Mouse (Mus musculus) monocyte, adult 59 days (primary cell): Measurements from ENCODE around the gene Urah. TPM values are rescaled to one million over a fixed set of nuclear protein-coding genes. Genes with fewer than 3 reads are reported as not detected.

ENCODE experiments used
- total RNA-seq, 2 experiments: library from RNA; stranded (reverse); gene quantifications; one replicate each; pipeline ENCODE4 v1.2.4; 2023

Urah gene
- not detected for total RNA-seq

DNA sequence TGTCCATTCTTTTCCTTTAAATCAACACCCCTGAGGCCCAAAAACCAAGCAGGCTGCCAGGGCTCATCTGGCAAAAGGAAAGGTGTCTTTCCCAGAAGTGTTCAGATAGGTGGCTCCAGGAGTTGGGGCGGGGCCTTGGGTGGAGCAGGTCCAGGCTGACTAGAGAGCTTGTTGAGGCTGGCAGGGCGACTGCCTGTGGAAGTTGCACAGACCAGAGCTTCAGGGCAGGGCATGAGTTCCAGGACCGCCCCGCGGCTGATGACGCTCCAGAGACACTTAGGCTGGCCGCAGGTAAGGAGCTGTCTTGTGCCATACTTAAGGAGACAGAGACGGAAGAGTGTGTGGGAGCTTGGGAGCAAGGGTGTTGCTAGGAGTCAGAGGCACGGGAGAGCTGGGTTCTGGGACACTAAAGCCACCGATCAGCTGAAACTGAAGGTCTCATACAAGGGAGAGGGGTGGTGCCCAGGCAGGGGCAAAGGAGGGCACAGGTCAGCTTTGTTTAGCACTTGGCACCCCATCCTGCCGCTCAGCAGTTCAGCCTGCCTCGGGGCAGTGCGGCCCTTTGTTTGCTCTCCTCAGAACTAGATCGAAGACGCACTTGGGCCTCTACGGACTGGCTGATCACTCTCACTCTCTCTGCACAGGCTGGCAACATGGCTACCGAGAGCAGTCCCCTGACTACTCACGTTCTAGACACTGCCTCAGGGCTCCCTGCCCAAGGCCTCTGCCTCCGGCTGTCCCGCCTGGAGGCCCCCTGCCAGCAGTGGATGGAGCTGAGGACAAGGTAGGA, at the start of gene Urah:
Gene Urah, plus strand, starts transcription at position 51 of the 790 bp plus-strand sequence.

DNA sequence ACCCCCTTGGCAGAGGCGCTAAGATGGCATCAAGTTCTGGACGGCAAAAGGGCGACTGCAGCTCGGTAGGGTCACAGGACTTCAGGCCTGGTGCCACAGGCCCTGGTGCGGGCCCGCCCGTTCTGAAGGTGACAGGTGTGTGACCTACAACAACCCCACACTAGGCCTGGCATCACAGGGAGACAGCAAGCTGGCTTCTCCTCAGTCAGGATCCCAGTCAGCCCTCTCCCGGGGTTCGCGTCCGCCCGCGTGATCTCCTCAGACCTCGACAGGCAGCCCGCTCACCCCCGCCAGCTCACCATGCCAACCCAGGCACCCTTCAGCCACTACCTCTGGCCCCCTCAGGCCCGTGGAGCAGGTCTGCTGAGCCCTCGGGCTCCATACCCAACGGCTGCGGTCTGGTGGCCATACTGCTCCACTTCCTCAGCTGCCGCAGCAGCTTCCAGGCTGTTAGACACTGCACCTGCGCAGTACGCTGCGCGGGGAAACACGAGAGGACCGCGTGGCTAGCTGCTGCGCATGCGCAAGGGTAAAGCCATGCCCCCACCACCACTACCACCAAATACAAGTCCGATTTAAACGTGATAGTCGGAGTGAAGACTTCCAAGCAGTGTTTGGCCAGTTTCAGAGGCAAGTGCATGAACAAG, 47.3 kb upstream of the Urah start, which contains the start of gene Syce1:
Gene Syce1, minus strand, starts transcription at position 447 of the 647 bp plus-strand sequence.

DNA sequence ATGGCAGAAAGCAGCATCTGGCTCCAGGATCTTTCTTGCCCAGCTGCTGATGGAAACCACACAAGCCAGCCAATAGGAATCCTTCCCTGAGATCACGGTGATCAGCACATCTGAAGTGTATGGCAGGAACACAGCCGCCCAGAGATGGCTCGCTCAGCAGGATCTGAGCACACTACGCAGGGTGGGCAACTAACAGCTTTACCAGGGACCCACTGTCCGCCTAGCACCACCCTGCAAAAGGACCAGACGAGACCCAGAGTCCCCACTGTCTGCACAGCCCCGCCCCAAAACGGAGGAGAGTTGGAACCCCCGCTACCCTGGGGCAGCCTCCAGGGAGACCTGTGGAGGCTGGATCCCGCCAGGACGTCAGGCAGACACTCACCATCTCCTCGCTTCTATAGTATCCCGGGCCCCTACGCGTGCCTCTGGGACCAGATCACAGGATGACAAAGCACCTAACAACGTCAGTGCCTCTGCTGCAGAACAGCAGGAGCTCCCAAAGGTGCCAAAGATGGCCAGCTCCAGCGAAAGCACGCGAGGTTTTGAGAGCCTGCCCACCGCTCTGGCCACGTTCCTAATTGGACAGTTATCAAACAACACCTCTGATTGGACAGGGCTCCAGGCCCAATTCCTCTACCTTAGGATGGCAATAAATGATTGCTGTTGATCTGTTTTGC, 13.0 kb upstream of the Urah start, which contains the start of gene Zfp941:
Gene Zfp941, minus strand, starts transcription at position 526 of the 677 bp plus-strand sequence.

DNA sequence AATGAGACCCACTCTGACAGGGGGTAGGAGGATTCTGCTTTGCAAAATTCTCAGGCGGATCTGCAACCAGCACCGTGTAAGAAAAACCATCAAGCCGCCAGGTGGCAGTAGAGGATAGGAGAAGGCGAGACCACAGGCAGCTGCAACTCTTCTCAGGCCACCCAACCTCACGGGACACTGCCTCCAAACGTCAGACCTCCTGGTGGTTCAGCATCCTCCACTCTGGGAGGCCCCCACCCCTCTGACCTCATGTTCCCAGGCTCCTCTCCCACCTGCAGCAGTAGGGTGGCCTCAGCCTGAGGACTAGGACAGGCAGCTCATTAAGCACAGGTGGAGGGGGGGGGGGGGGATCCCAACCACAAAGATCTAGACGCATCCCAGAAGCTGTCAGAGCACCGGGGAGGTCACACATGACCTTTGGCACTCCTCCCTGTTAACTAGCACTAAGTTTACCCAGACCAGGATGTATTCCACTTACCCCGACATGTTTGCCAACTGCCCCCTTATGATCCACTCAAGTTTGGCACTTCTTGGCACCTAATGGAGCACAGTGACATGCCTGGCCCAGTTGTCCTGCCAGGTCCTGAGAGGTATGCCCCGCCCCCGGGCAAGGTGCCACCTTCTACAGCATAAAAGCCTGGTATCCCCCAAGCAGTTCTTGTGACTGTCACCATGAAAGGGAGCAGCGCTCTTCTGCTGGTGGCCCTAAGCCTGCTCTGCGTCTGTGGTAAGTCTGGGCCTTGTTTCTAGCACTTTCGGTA, 10.3 kb downstream of the Urah start, which contains the start of gene Scgb1c1:
Gene Scgb1c1, plus strand, starts transcription at position 643 of the 761 bp plus-strand sequence.

DNA sequence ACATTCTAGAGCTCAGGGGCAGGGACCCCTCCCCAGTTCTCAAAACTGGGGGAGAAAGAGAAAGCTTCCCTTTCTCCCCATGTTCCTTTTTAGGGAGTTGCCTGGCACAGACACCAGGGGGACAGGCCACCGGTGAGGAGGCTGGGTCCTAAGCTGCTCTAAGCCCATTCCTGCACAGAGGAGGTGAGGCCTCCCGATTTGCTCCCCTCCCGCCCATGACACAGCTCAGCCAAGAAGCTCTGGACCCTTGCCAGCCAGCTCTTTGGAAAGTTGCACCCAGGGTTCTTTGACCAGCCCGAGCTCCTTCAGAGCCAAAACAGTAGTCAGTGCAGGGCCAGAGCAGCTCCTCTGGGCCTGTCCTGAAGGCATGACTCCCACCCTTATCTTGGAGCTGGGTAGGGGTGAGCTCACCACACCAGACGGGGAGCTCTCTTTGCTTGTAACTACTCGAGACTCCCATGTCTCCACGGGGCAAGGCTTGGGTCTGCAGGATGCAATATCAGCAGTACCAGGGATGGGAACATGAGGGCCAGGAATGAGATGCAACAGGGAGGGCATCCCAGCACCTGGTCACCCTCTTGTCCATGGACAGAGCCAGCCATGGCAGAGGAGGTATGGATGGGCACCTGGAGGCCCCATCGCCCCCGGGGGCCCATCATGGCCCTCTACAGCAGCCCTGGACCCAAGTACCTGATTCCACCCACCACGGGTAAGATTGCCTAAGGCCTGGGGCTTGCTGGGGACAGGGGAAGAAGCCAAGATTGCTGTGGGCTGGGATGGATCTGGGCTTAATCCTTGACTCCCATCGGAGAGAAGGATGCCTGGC, 13.2 kb downstream of the Urah start, which contains the start of gene Odf3:
Gene Odf3, plus strand, starts transcription at position 51 of the 826 bp plus-strand sequence.

DNA sequence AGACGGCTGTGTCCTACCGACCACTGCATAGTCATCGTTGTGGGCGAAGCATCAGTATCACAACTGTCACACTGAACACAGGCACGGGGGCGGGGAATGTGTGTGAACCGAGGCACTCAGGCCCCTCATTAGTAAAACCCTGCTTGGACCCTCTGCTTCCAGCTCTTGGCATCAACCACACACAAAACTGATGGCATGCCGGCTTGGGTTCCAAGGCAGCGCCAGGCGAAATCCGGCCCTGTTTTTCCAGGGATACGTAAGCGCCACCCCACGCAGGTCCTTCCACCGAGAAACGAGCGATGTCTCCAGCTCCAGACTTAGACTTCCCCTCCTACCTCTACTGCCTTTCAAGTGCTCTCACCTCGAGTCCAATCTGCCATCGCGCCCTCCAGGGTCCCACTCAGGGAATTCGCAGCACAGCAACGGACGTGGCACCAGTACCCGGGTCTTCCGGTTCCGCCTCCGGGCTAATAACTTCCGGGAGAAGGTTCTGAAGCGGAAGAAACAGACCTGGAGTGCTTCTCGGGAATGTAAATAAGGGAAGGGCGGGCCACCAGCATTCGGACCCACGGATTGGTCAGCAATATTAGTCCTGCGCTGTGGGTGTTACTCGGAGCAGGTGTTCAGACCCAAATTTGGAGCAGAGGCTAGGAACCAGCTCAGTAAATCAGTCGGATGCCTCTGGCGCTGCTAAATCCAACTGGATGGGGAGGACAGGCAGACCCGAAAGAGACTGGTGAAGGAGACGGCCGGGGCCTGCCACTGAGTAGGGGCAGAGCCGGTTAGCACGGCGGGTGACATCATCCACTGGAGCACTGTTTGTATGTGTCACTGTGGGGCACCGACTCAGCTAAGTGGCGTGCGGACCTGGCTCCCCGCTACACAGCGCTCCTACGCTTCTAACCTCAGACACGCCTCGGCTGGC, 21.3 kb downstream of the Urah start, which contains the start of gene Gm45785:
Gene Gm45785, minus strand, starts transcription at position 472 of the 925 bp plus-strand sequence.

DNA sequence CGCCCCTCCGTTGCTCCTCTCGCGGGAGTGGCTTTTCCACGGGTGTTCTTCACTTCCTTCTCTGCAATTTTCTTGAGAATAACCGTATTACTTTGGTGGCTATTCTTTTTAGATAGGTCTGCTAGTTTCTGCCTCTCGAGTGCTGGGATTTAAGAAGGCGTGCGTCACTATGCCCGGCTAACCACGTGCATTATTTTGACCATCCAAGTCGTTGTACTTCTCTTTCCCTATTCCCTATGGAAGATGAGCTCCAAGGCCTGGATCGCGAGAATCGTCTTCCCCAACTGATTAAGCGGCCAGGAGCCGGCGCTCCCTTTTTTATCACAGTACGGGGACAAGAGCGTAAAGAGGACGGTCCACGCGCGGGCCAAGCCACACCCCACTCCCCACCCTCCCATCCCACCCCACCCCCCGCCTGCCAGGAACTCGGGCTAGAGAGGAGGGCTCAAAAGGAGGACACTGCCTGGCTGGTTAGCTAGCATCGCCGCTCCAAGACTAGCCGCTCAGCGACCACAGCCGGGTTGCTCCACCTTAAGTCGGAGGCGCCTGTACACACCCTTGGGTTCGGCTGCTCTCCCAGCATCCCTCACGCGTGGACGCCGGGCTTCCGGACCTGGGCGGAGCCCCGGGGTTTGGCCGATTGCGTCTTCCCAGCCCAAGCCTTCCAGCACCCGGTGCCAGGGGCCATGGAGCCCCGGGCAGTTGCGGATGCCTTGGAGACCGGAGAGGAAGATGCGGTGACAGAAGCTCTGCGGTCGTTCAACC, 22.1 kb downstream of the Urah start, which contains the start of gene Ric8a:
Gene Ric8a, plus strand, starts transcription at position 173 of the 765 bp plus-strand sequence.

DNA sequence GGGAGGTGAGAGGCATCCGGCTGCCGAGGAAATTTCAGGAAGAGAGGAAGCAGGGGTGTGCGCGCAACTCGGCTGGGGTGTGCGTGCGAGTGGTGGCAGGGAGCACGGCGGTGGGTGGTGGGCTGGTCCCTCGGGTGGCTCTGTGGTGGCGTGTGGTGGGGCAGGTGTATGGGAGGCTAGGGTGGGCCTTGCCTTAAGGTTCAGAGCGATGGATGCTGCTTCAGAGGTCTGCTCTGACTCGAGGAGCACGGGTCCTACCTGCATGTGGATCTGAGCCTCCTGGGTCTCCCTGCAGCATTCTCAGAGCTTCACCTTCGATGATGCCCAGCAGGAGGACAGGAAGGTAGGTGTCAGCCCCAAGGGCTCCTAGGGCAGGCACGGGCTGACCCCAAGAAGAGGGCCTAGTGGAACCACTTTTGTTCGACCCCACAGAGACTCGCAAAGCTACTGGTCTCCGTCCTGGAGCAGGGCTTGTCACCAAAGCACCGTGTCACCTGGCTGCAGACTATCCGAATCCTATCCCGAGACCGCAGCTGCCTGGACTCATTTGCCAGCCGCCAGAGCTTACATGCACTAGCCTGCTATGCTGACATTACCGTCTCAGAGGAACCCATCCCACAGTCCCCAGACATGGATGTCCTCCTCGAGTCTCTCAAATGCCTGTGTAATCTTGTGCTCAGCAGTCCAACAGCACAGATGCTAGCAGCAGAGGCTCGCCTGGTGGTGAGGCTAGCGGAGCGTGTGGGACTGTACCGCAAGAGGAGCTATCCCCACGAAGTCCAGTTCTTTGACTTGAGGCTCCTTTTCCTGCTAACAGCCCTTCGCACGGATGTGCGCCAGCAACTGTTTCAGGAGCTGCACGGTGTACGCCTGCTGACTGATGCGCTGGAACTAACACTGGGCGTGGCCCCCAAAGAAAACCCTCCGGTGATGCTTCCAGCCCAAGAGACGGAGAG, 23.0 kb downstream of the Urah start, which contains the start of gene Bet1l:
Gene Bet1l, minus strand, starts transcription at position 28 of the 956 bp plus-strand sequence.

DNA sequence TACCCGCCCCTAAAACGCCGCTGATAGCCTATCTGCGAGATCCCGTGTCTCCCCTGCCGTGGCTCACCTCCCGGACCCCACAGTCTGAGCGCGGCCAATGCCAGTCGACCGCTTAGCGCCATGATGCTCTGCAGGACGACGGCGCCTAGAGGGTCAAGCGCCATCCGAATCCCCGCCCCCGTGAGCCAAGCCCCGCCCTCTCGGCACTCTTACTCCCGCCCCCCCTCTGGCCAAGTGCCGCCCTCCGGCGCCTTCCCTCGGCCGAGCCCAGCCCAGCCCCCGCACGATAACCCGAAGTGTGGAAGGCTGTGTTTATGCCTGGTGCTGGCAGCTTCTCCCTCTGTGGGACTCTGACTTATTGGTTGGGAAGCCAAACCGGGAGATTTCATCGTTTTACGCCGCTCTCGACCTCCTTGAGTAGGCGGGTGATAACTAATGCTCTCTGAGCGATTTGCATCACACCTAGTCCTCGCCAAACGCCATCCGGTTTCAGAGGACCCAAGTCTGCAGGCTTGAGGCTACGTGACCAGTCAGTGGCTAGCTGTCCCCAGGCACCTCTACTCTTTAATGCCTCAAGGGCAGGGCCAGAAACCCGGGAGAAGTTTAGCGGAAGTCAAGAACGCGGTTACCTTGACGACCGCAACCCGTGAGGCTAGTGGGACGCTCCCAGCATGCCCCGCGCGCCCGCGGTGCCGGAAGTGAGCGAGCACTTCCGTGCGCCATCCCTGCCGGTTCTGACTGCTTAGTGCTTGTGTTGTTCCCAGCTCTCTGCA, 47.1 kb downstream of the Urah start, which contains the start of the genes Psmd13 and Sirt3:
Gene Psmd13, plus strand, starts transcription at position 273 of the 773 bp plus-strand sequence.
Gene Sirt3, minus strand, starts transcription at position 614 of the 773 bp plus-strand sequence.

Other genes with a start within 250 kb of the Urah start
- not detected for gene Olfr46, start 233.7 kb upstream of the Urah start, total RNA-seq
- gene Olfr61, start 206.0 kb upstream of the Urah start, total RNA-seq = not detected
- gene Olfr53, start 188.6 kb upstream of the Urah start, total RNA-seq = not detected
- not detected for gene Olfr539, start 175.1 kb upstream of the Urah start, total RNA-seq
- gene Olfr45, start 153.1 kb upstream of the Urah start, total RNA-seq = not detected
- not detected for gene Olfr541, start 137.8 kb upstream of the Urah start, total RNA-seq
- not detected for gene Cyp2e1, start 71.3 kb upstream of the Urah start, total RNA-seq
- not detected for gene Syce1, start 47.2 kb upstream of the Urah start, total RNA-seq
- gene Zfp941, start 12.8 kb upstream of the Urah start, total RNA-seq = under 1 TPM in 1 of 2 experiments, not detected in 1; 0.16 TPM
- gene Scgb1c1, start 10.5 kb downstream of the Urah start, total RNA-seq = not detected
- gene Odf3, start 12.8 kb downstream of the Urah start, total RNA-seq = not detected
- not detected for gene Gm45785, start 21.3 kb downstream of the Urah start, total RNA-seq
- 100 to 1,000 TPM in 1 of 2 experiments, 10 to 100 TPM in 1; 99.0 to 111 TPM for gene Ric8a, start 21.9 kb downstream of the Urah start, total RNA-seq
- gene Bet1l, start 22.6 kb downstream of the Urah start, total RNA-seq = 10 to 100 TPM; 20.9 to 27.1 TPM
- 10 to 100 TPM; 75.0 to 81.5 TPM for gene Psmd13, start 47.0 kb downstream of the Urah start, total RNA-seq
- 10 to 100 TPM; 11.4 to 16.2 TPM for gene Sirt3, start 47.3 kb downstream of the Urah start, total RNA-seq
- not detected for gene Cox8b, start 65.4 kb downstream of the Urah start, total RNA-seq
- not detected for gene Nlrp6, start 85.9 kb downstream of the Urah start, total RNA-seq
- gene Pgghg, start 106.4 kb downstream of the Urah start, total RNA-seq = 10 to 100 TPM; 21.1 to 25.3 TPM
- 1 to 10 TPM; 3.9 to 6.1 TPM for gene Ifitm5, start 115.3 kb downstream of the Urah start, total RNA-seq
- gene Gm45717, start 120.9 kb downstream of the Urah start, total RNA-seq = not detected
- gene Ifitm2, start 121.0 kb downstream of the Urah start, total RNA-seq = 1,000 to 10,000 TPM; 1,104 to 1,118 TPM
- 10 to 100 TPM; 85.9 to 92.5 TPM for gene Ifitm1, start 132.2 kb downstream of the Urah start, total RNA-seq
- 1,000 to 10,000 TPM; 1,975 to 2,125 TPM for gene Ifitm3, start 175.8 kb downstream of the Urah start, total RNA-seq
- gene Ifitm6, start 182.9 kb downstream of the Urah start, total RNA-seq = 100 to 1,000 TPM; 424 to 464 TPM
- not detected for gene Gm17387, start 194.1 kb downstream of the Urah start, total RNA-seq
- under 1 TPM in 1 of 2 experiments, not detected in 1; 0.27 TPM for gene B4galnt4, start 226.1 kb downstream of the Urah start, total RNA-seq
- gene Pkp3, start 243.2 kb downstream of the Urah start, total RNA-seq = 1 to 10 TPM; 5.5 to 7.9 TPM